ENCODE assay signal across 1 mouse cellular context in genomic region chr9:44043708-44044425, GRCm38 (mm10).
A peak's percentile ranks its signal among the peaks of the same experiment; 100 is the strongest.
TF ChIP-seq lines count a peak whose summit lies in the region.

No protein-coding gene starts in this region.

TF ChIP-seq in MEL, 35 proteins besides CTCF, POLR2A, EP300 and RAD21 (continued from another document):
- no peak for TF ChIP-seq USF1 (IDR thresholded peaks at IDR 0.05; ENCODE audit: low read depth, low read length)
- no peak; the same call in 1 of the 2 replicates for TF ChIP-seq ETS1 (IDR thresholded peaks at IDR 0.05; ENCODE audit: low read depth, low read length)
- TF ChIP-seq SIN3A (IDR thresholded peaks at IDR 0.05; ENCODE audit: low read length), result no peak
- no peak for TF ChIP-seq ZKSCAN1 (IDR thresholded peaks at IDR 0.05; ENCODE audit: low read depth, low read length)
- TF ChIP-seq CHD2 (IDR thresholded peaks at IDR 0.05; ENCODE audit: low read length), result peak; percentile 62
